Mouse (Mus musculus): ENCODE measurements at regions not wholly inside any gene's neighbourhood (a gene's known extent, or its start where the extent isn't known, plus 50 kb on each side); places are given as distances from the start of the nearest gene placed in this dataset.
"Not testable (repeated sequence)": the region's sequence is repeated elsewhere in the genome, so short reads cannot be mapped to it uniquely, and the experiment has no call there.

GRCm38 (mm10) chr8:126081279-126081678 is 86.3 kb downstream of the Kcnk1 start:
- DNase-seq (ENCODE audit: low spot score in 2 of 2), result no peak

- DNase-seq (ENCODE audit: low spot score in 2 of 2), result no peak
Measured at GRCm38 (mm10) chr8:126082827-126083226, 87.9 kb downstream of the Kcnk1 start.

- no peak for DNase-seq (ENCODE audit: low spot score in 2 of 2)
Measured at GRCm38 (mm10) chr8:126090772-126091171, 95.8 kb downstream of the Kcnk1 start.

GRCm38 (mm10) chr8:126094005-126094404 is 99.0 kb downstream of the Kcnk1 start:
- DNase-seq (ENCODE audit: low spot score in 2 of 2), result no peak

- DNase-seq (ENCODE audit: low spot score in 2 of 2), result no peak
Measured at GRCm38 (mm10) chr8:126096056-126096455, 101.1 kb downstream of the Kcnk1 start.

GRCm38 (mm10) chr8:126096636-126097170 is 101.7 kb downstream of the Kcnk1 start:
- DNase-seq (ENCODE audit: low spot score in 2 of 2), result no peak

- no peak for DNase-seq (ENCODE audit: low spot score in 2 of 2)
Measured at GRCm38 (mm10) chr8:126098886-126099285, 103.9 kb downstream of the Kcnk1 start.

- DNase-seq (ENCODE audit: low spot score in 2 of 2), result no peak
Measured at GRCm38 (mm10) chr8:126099889-126100288, 104.9 kb downstream of the Kcnk1 start.

- no peak for DNase-seq (ENCODE audit: low spot score in 2 of 2)
Measured at GRCm38 (mm10) chr8:126105043-126105442, 110.1 kb downstream of the Kcnk1 start.

- DNase-seq (ENCODE audit: low spot score in 2 of 2), result no peak
Measured at GRCm38 (mm10) chr8:126126041-126126440, 131.1 kb downstream of the Kcnk1 start.

GRCm38 (mm10) chr8:126132076-126132475 is 137.1 kb downstream of the Kcnk1 start:
- DNase-seq (ENCODE audit: low spot score in 2 of 2), result no peak

GRCm38 (mm10) chr8:126132918-126133317 is 137.9 kb downstream of the Kcnk1 start:
- DNase-seq (ENCODE audit: low spot score in 2 of 2), result not testable (repeated sequence)

- no peak for DNase-seq (ENCODE audit: low spot score in 2 of 2)
Measured at GRCm38 (mm10) chr8:126135100-126135499, 140.1 kb downstream of the Kcnk1 start.

- no peak for DNase-seq (ENCODE audit: low spot score in 2 of 2)
Measured at GRCm38 (mm10) chr8:126135573-126135972, 140.6 kb downstream of the Kcnk1 start.

GRCm38 (mm10) chr8:126136946-126137345 is 142.0 kb downstream of the Kcnk1 start:
- no peak for DNase-seq (ENCODE audit: low spot score in 2 of 2)

GRCm38 (mm10) chr8:126137452-126137851 is 142.5 kb downstream of the Kcnk1 start:
- DNase-seq (ENCODE audit: low spot score in 2 of 2), result no peak

GRCm38 (mm10) chr8:126138645-126139545 is 143.9 kb downstream of the Kcnk1 start:
- DNase-seq (ENCODE audit: low spot score in 2 of 2), result peak in 1 of 2 experiments; percentile 7

GRCm38 (mm10) chr8:126139546-126139870 is 144.5 kb downstream of the Kcnk1 start:
- DNase-seq (ENCODE audit: low spot score in 2 of 2), result no peak

- no peak for DNase-seq (ENCODE audit: low spot score in 2 of 2)
Measured at GRCm38 (mm10) chr8:126140998-126141397, 146.0 kb downstream of the Kcnk1 start.

GRCm38 (mm10) chr8:126151527-126151926 is 146.8 kb upstream of the Slc35f3 start:
- DNase-seq (ENCODE audit: low spot score in 2 of 2), result no peak

- no peak for DNase-seq (ENCODE audit: low spot score in 2 of 2)
Measured at GRCm38 (mm10) chr8:126153955-126154354, 144.4 kb upstream of the Slc35f3 start.

- DNase-seq (ENCODE audit: low spot score in 2 of 2), result peak; percentile 7 to 30
Measured at GRCm38 (mm10) chr8:126157452-126158185, 140.7 kb upstream of the Slc35f3 start.
